Mouse (Mus musculus): ENCODE data around the gene Arhgap42.

Arhgap42 gene

GRCm38 (mm10) chr9:9208205-9208604 is 30.7 kb downstream of the Arhgap42 start:
- no peak for DNase-seq

GRCm38 (mm10) chr9:9207251-9207650 is 31.6 kb downstream of the Arhgap42 start:
- DNase-seq, result no peak

- DNase-seq, result no peak
These were observed 38.0 kb downstream of the Arhgap42 start for GRCm38 (mm10) chr9:9200827-9201388.

GRCm38 (mm10) chr9:9199170-9199841 is 39.6 kb downstream of the Arhgap42 start:
- DNase-seq, result no peak

GRCm38 (mm10) chr9:9198645-9199044 is 40.3 kb downstream of the Arhgap42 start:
- DNase-seq, result no peak

- no peak for DNase-seq
These were observed 42.9 kb downstream of the Arhgap42 start for GRCm38 (mm10) chr9:9196046-9196445.

- no peak for DNase-seq
These were observed 44.4 kb downstream of the Arhgap42 start for GRCm38 (mm10) chr9:9194496-9194895.

- DNase-seq, result no peak
These were observed 46.2 kb downstream of the Arhgap42 start for GRCm38 (mm10) chr9:9192716-9193115.

- no peak for DNase-seq
These were observed 48.1 kb downstream of the Arhgap42 start for GRCm38 (mm10) chr9:9190835-9191234.

- no peak for DNase-seq
These were observed 50.7 kb downstream of the Arhgap42 start for GRCm38 (mm10) chr9:9188167-9188566.

- no peak for DNase-seq
These were observed 61.2 kb downstream of the Arhgap42 start for GRCm38 (mm10) chr9:9177745-9178144.

GRCm38 (mm10) chr9:9174924-9175323 is 64.0 kb downstream of the Arhgap42 start:
- no peak for DNase-seq

GRCm38 (mm10) chr9:9174206-9174605 is 64.7 kb downstream of the Arhgap42 start:
- no peak for DNase-seq

- DNase-seq, result no peak
These were observed 65.8 kb downstream of the Arhgap42 start for GRCm38 (mm10) chr9:9173091-9173490.

GRCm38 (mm10) chr9:9171146-9171816 is 67.6 kb downstream of the Arhgap42 start:
- DNase-seq, result no peak

GRCm38 (mm10) chr9:9165641-9166063 is 73.2 kb downstream of the Arhgap42 start:
- DNase-seq, result no peak

GRCm38 (mm10) chr9:9160736-9161135 is 78.2 kb downstream of the Arhgap42 start:
- DNase-seq, result no peak

GRCm38 (mm10) chr9:9158241-9158640 is 80.7 kb downstream of the Arhgap42 start:
- DNase-seq, result no peak

- no peak for DNase-seq
These were observed 81.5 kb downstream of the Arhgap42 start for GRCm38 (mm10) chr9:9157425-9157824.

GRCm38 (mm10) chr9:9154636-9155035 is 84.3 kb downstream of the Arhgap42 start:
- no peak for DNase-seq

GRCm38 (mm10) chr9:9144301-9145121 is 94.4 kb downstream of the Arhgap42 start:
- DNase-seq, result no peak

GRCm38 (mm10) chr9:9143102-9143501 is 95.8 kb downstream of the Arhgap42 start:
- DNase-seq, result no peak

- DNase-seq, result no peak
These were observed 96.3 kb downstream of the Arhgap42 start for GRCm38 (mm10) chr9:9142561-9142960.

Measured in thymus, postnatal 25 days (tissue).